Mouse (Mus musculus): ENCODE results near the gene Prr14. TPM values are rescaled to one million over a fixed set of nuclear protein-coding genes. Genes with fewer than 3 reads are reported as not detected.

Gene Prr14
- polyA plus RNA-seq, 1 experiment from 2014 or later: 46.9 TPM

Small RNA genes lying within 50 kb of the gene (microRNA-seq; reads per million reads assigned to microRNA genes)
- gene Gm47278 (not detected), gene Mir7060 (not detected)

Other genes with a start within 250 kb of the Prr14 start
- 74.2 and 74.9 TPM in 2 replicates for gene Zfp553, start 226.6 kb upstream of the Prr14 start, polyA plus RNA-seq (2016; fragmentation: Nextera tagmentation; extraction: Ambion mirVana)
- 27.0 and 29.9 TPM in 2 replicates for gene Sept1, start 226.5 kb upstream of the Prr14 start, polyA plus RNA-seq (2016; fragmentation: Nextera tagmentation; extraction: Ambion mirVana)
- gene Zfp771, start 215.3 kb upstream of the Prr14 start, polyA plus RNA-seq (2016; fragmentation: Nextera tagmentation; extraction: Ambion mirVana): 70.6 and 73.6 TPM in 2 replicates
- 340 and 453 TPM in 2 replicates for gene Dctpp1, start 198.9 kb upstream of the Prr14 start, polyA plus RNA-seq (2016; fragmentation: Nextera tagmentation; extraction: Ambion mirVana)
- 89.7 and 93.9 TPM in 2 replicates for gene Sephs2, start 185.6 kb upstream of the Prr14 start, polyA plus RNA-seq (2016; fragmentation: Nextera tagmentation; extraction: Ambion mirVana)
- gene Itgal, start 163.4 kb upstream of the Prr14 start, polyA plus RNA-seq (2016; fragmentation: Nextera tagmentation; extraction: Ambion mirVana): 0.46 and 0.69 TPM in 2 replicates
- 23.1 and 23.8 TPM in 2 replicates for gene Zfp768, start 114.0 kb upstream of the Prr14 start, polyA plus RNA-seq (2016; fragmentation: Nextera tagmentation; extraction: Ambion mirVana)
- gene Zfp747, start 83.6 kb upstream of the Prr14 start, polyA plus RNA-seq (2016; fragmentation: Nextera tagmentation; extraction: Ambion mirVana): 7.9 and 9.5 TPM in 2 replicates
- 5.2 and 7.2 TPM in 2 replicates for gene 9130019O22Rik, start 72.4 kb upstream of the Prr14 start, polyA plus RNA-seq (2016; fragmentation: Nextera tagmentation; extraction: Ambion mirVana)
- gene E430018J23Rik, start 66.0 kb upstream of the Prr14 start, polyA plus RNA-seq (2016; fragmentation: Nextera tagmentation; extraction: Ambion mirVana): 5.7 and 7.0 TPM in 2 replicates
- 6.2 and 7.9 TPM in 2 replicates for gene Zfp764, start 52.8 kb upstream of the Prr14 start, polyA plus RNA-seq (2016; fragmentation: Nextera tagmentation; extraction: Ambion mirVana)
- gene Zfp688, start 37.5 kb upstream of the Prr14 start, polyA plus RNA-seq (2016; fragmentation: Nextera tagmentation; extraction: Ambion mirVana): 29.5 and 37.0 TPM in 2 replicates
- 14.2 and 14.5 TPM in 2 replicates for gene Zfp689, start 10.5 kb upstream of the Prr14 start, polyA plus RNA-seq (2016; fragmentation: Nextera tagmentation; extraction: Ambion mirVana)
- gene Fbrs, start 19.6 kb downstream of the Prr14 start, polyA plus RNA-seq (2016; fragmentation: Nextera tagmentation; extraction: Ambion mirVana): 11.4 and 12.5 TPM in 2 replicates
- gene Srcap, start 52.4 kb downstream of the Prr14 start, polyA plus RNA-seq (2016; fragmentation: Nextera tagmentation; extraction: Ambion mirVana): 70.9 and 80.4 TPM in 2 replicates
- 15.4 and 17.1 TPM in 2 replicates for gene Gm42715, start 60.0 kb downstream of the Prr14 start, polyA plus RNA-seq (2016; fragmentation: Nextera tagmentation; extraction: Ambion mirVana)
- gene Tmem265, start 101.8 kb downstream of the Prr14 start, polyA plus RNA-seq (2016; fragmentation: Nextera tagmentation; extraction: Ambion mirVana): 3.1 and 4.1 TPM in 2 replicates
- gene Phkg2, start 113.7 kb downstream of the Prr14 start, polyA plus RNA-seq (2016; fragmentation: Nextera tagmentation; extraction: Ambion mirVana): 34.1 and 39.6 TPM in 2 replicates
- gene Ccdc189, start 129.0 kb downstream of the Prr14 start, polyA plus RNA-seq (2016; fragmentation: Nextera tagmentation; extraction: Ambion mirVana): 9.4 and 12.4 TPM in 2 replicates
- 62.2 and 69.6 TPM in 2 replicates for gene Rnf40, start 129.2 kb downstream of the Prr14 start, polyA plus RNA-seq (2016; fragmentation: Nextera tagmentation; extraction: Ambion mirVana)
- gene Zfp629, start 156.2 kb downstream of the Prr14 start, polyA plus RNA-seq (2016; fragmentation: Nextera tagmentation; extraction: Ambion mirVana): 29.0 and 32.9 TPM in 2 replicates
- gene Bcl7c, start 249.3 kb downstream of the Prr14 start, polyA plus RNA-seq (2016; fragmentation: Nextera tagmentation; extraction: Ambion mirVana): 77.9 and 79.5 TPM in 2 replicates

All from limb, embryonic 10.5 days (tissue).